Comparison of ENCODE assay signal across 21 mouse cellular contexts in genomic region chr7:130068316-130068715, GRCm38 (mm10).
"Had no signal": no experiment of that assay in that cellular context is flagged by ENCODE, and none has a peak within 500 bp of the region (broad histone marks: within the 10 kb centered on the region; RNA-seq: fewer than 3 reads in every experiment).

No protein-coding gene starts in this region.

- H3K27me3 ChIP-seq: limb, embryonic 15.5 days; liver, embryonic 12.5 days; megakaryocyte, embryonic 14.5 days; neural tube, embryonic 15.5 days; stomach, embryonic 15.5 days had no signal

- H3K9ac ChIP-seq: limb, embryonic 15.5 days; liver, embryonic 12.5 days; liver, embryonic 14.5 days; lung, embryonic 14.5 days; midbrain, embryonic 12.5 days; neural tube, embryonic 13.5 days; neural tube, embryonic 15.5 days; stomach, embryonic 15.5 days had no signal

- H3K36me3 ChIP-seq: limb, embryonic 15.5 days; liver, embryonic 12.5 days; midbrain, embryonic 10.5 days; midbrain, embryonic 12.5 days; neural tube, embryonic 13.5 days; neural tube, embryonic 15.5 days; stomach, embryonic 15.5 days had no signal

- H3K27ac ChIP-seq: limb, embryonic 15.5 days; liver, embryonic 12.5 days; liver, embryonic 14.5 days; macrophage; midbrain, embryonic 10.5 days; midbrain, embryonic 12.5 days; neural tube, embryonic 13.5 days; neural tube, embryonic 15.5 days; stomach, embryonic 15.5 days; stomach, postnatal 0 days had no signal

- H3K9me3 ChIP-seq: limb, embryonic 15.5 days; liver, embryonic 12.5 days; midbrain, embryonic 10.5 days; midbrain, embryonic 12.5 days; neural tube, embryonic 13.5 days; neural tube, embryonic 15.5 days; stomach, embryonic 15.5 days had no signal

- ATAC-seq: liver, embryonic 12.5 days; midbrain, embryonic 16.5 days had no signal

- H3K4me1 ChIP-seq: liver, embryonic 12.5 days; megakaryocyte, embryonic 14.5 days had no signal

- H3K4me3 ChIP-seq: limb, embryonic 15.5 days; liver, embryonic 12.5 days; megakaryocyte, embryonic 14.5 days; midbrain, embryonic 10.5 days; midbrain, embryonic 12.5 days; myocyte; neural tube, embryonic 13.5 days; neural tube, embryonic 15.5 days; stomach, embryonic 15.5 days had no signal

- H3K4me2 ChIP-seq: limb, embryonic 15.5 days; liver, embryonic 12.5 days; lung, embryonic 14.5 days; midbrain, embryonic 12.5 days; neural tube, embryonic 13.5 days; neural tube, embryonic 15.5 days; stomach, embryonic 15.5 days had no signal

- DNase-seq: lung, embryonic 14.5 days; midbrain, embryonic 14.5 days; retina, postnatal 1 day; right cerebral cortex, adult 18-20 months; right cerebral cortex, postnatal 25 days; thymus, adult 2 months; thymus, postnatal 14 days; thymus, postnatal 36 days had no signal
